Mouse (Mus musculus) right cerebral cortex, adult 2 months (tissue): ENCODE results near the gene Zg16.

Experiments used
- DNase-seq, 2 experiments: peaks; one replicate each; pipeline ENCODE4 v3.0.0; 2021 to 2022; ENCODE audit warnings: low spot score in 2 of 2

The Zg16 gene

GRCm38 (mm10) chr7:127021563-127022527, 65.3 kb downstream of the Zg16 start:
- DNase-seq = no peak

- peak; percentile 64 to 71 for DNase-seq
Measured at GRCm38 (mm10) chr7:127020901-127021562, 66.1 kb downstream of the Zg16 start, which contains the start of the genes Gm42742 and Prrt2. Gene Gm42742 (minus strand): TSS chr7:127021097. Gene Prrt2 (minus strand): TSS chr7:127021211.

- DNase-seq = peak; percentile 22 to 35
Measured at GRCm38 (mm10) chr7:127020491-127020890, 66.6 kb downstream of the Zg16 start.

- peak in 1 of 2 experiments; percentile 29 for DNase-seq
Measured at GRCm38 (mm10) chr7:127020031-127020430, 67.1 kb downstream of the Zg16 start.

- no peak for DNase-seq
Measured at GRCm38 (mm10) chr7:127019306-127019960, 67.7 kb downstream of the Zg16 start.

- DNase-seq = no peak
Measured at GRCm38 (mm10) chr7:127018416-127019305, 68.5 kb downstream of the Zg16 start.

- DNase-seq = no peak
Measured at GRCm38 (mm10) chr7:127017950-127018345, 69.2 kb downstream of the Zg16 start.

GRCm38 (mm10) chr7:127016971-127017949, 69.9 kb downstream of the Zg16 start, which contains the start of gene Pagr1a:
Gene Pagr1a (minus strand): TSS chr7:127017352.
- peak; percentile 97 to 98 for DNase-seq

- DNase-seq = peak; percentile 55 to 69
Measured at GRCm38 (mm10) chr7:127016486-127016938, 70.6 kb downstream of the Zg16 start.

GRCm38 (mm10) chr7:127016481-127016485, 70.8 kb downstream of the Zg16 start, which contains the start of gene Pagr1b:
Gene Pagr1b (minus strand): TSS chr7:127016484.
- no peak for DNase-seq

GRCm38 (mm10) chr7:127016081-127016480, 71.0 kb downstream of the Zg16 start:
- no peak for DNase-seq

GRCm38 (mm10) chr7:127014993-127015392, 72.1 kb downstream of the Zg16 start:
- DNase-seq = no peak

GRCm38 (mm10) chr7:127014320-127014719, 72.8 kb downstream of the Zg16 start, which contains the start of gene Mvp:
Gene Mvp (minus strand): TSS chr7:127014621.
- no peak for DNase-seq

- no peak for DNase-seq
Measured at GRCm38 (mm10) chr7:127013385-127013784, 73.7 kb downstream of the Zg16 start.

GRCm38 (mm10) chr7:127012845-127013244, 74.3 kb downstream of the Zg16 start:
- no peak for DNase-seq

- DNase-seq = no peak
Measured at GRCm38 (mm10) chr7:127012374-127012773, 74.8 kb downstream of the Zg16 start.

GRCm38 (mm10) chr7:127011717-127012116, 75.4 kb downstream of the Zg16 start:
- no peak for DNase-seq

GRCm38 (mm10) chr7:127011051-127011450, 76.1 kb downstream of the Zg16 start:
- no peak for DNase-seq

- no peak for DNase-seq
Measured at GRCm38 (mm10) chr7:127009307-127010085, 77.6 kb downstream of the Zg16 start.
